Mouse (Mus musculus) lung, embryonic 14.5 days (tissue): ENCODE measurements at regions not wholly inside any gene's neighbourhood (a gene's known extent, or its start where the extent isn't known, plus 50 kb on each side); places are given as distances from the start of the nearest gene placed in this dataset.

Source experiments
- ATAC-seq: fragments of 200-750 bp; cut with Nextera tagmentation; 2 replicates; pipeline ENCODE4 v1.8.0; 2017; ENCODE audit warnings: mild to moderate bottlenecking, moderate TSS enrichment, moderate library complexity; ENCODE audit not compliant: insufficient read depth
- DNase-seq: peaks from one replicate; pipeline ENCODE4 v3.0.0-alpha.2; 2015
- H3K27ac ChIP-seq: fragments of 300-500 bp; sonication (generic); 2 replicates; pipeline ENCODE4 v1.5.1; 2014; ENCODE audit warnings: low read depth, mild to moderate bottlenecking, moderate library complexity
- H3K27me3 ChIP-seq: fragments of 300-500 bp; sonication (generic); 2 replicates; pipeline ENCODE4 v1.6.1; 2014; ENCODE audit warnings: low read length, control low read depth; ENCODE audit not compliant: insufficient read depth
- H3K36me3 ChIP-seq: fragments of 300-500 bp; sonication (generic); 2 replicates; pipeline ENCODE4 v1.6.1; 2014; ENCODE audit warnings: control low read depth; ENCODE audit not compliant: insufficient read depth
- H3K4me1 ChIP-seq: fragments of 300-500 bp; sonication (generic); 2 replicates; pipeline ENCODE4 v1.6.1; 2014; ENCODE audit warnings: antibody characterized with exemption, control low read depth; ENCODE audit not compliant: insufficient read depth
- H3K4me2 ChIP-seq: fragments of 300-500 bp; sonication (generic); 2 replicates; pipeline ENCODE4 v1.6.1; 2014; ENCODE audit warnings: mild to moderate bottlenecking
- H3K4me3 ChIP-seq: fragments of 300-500 bp; sonication (generic); 2 replicates; pipeline ENCODE4 v1.5.1; 2014; ENCODE audit warnings: low read depth, low read length
- H3K9ac ChIP-seq: fragments of 300-500 bp; sonication (generic); 2 replicates; pipeline ENCODE4 v1.6.1; 2014
- H3K9me3 ChIP-seq: fragments of 300-500 bp; sonication (generic); 2 replicates; pipeline ENCODE4 v1.6.1; 2016; ENCODE audit warnings: low read depth, low read length, control low read depth
- CTCF ChIP-seq: IDR thresholded peaks from 2 replicates; pipeline ENCODE4 v1.5.1; 2016; ENCODE audit warnings: antibody characterized with exemption, low read depth
- WGBS: fragments of 180-500 bp; shearing (Covaris S2); extraction: QIAGEN DNeasy Blood & Tissue Kit; methylation state at CpG from one replicate; pipeline ENCODE4 v1.1.7; 2014; 5-methylcytosine and 5-hydroxymethylcytosine counted together

- no peaks in the 10 kb centered on the region for H3K36me3 ChIP-seq
- no peak overlapping the region for H3K4me3 ChIP-seq
- ATAC-seq = no peak
- H3K27me3 ChIP-seq = no peaks in the 10 kb centered on the region
- H3K9me3 ChIP-seq = no peaks in the 10 kb centered on the region
- DNase-seq = no peak
- no peak overlapping the region for H3K4me2 ChIP-seq
- H3K27ac ChIP-seq = no peak overlapping the region
- 40% methylated on average over 4 of the region's 4 CpGs for WGBS
- peaks cover 13% of the 10 kb centered on the region for H3K4me1 ChIP-seq
- no peak overlapping the region for H3K9ac ChIP-seq
- no peak for TF ChIP-seq CTCF
These were observed 174.8 kb upstream of the Hes1 start for GRCm38 (mm10) chr16:29889346-29889745.

- H3K9ac ChIP-seq = no peak overlapping the region
- H3K4me1 ChIP-seq = peaks cover 18% of the 10 kb centered on the region
- no peak overlapping the region for H3K4me2 ChIP-seq
- ATAC-seq = no peak
- TF ChIP-seq CTCF = no peak
- no peak overlapping the region for H3K27ac ChIP-seq
- H3K27me3 ChIP-seq = no peaks in the 10 kb centered on the region
- WGBS = 49% methylated on average over 7 of the region's 7 CpGs
- H3K4me3 ChIP-seq = no peak overlapping the region
- no peak for DNase-seq
- no peaks in the 10 kb centered on the region for H3K9me3 ChIP-seq
- H3K36me3 ChIP-seq = no peaks in the 10 kb centered on the region
These were observed 172.7 kb upstream of the Hes1 start for GRCm38 (mm10) chr16:29891472-29891871.

DNA sequence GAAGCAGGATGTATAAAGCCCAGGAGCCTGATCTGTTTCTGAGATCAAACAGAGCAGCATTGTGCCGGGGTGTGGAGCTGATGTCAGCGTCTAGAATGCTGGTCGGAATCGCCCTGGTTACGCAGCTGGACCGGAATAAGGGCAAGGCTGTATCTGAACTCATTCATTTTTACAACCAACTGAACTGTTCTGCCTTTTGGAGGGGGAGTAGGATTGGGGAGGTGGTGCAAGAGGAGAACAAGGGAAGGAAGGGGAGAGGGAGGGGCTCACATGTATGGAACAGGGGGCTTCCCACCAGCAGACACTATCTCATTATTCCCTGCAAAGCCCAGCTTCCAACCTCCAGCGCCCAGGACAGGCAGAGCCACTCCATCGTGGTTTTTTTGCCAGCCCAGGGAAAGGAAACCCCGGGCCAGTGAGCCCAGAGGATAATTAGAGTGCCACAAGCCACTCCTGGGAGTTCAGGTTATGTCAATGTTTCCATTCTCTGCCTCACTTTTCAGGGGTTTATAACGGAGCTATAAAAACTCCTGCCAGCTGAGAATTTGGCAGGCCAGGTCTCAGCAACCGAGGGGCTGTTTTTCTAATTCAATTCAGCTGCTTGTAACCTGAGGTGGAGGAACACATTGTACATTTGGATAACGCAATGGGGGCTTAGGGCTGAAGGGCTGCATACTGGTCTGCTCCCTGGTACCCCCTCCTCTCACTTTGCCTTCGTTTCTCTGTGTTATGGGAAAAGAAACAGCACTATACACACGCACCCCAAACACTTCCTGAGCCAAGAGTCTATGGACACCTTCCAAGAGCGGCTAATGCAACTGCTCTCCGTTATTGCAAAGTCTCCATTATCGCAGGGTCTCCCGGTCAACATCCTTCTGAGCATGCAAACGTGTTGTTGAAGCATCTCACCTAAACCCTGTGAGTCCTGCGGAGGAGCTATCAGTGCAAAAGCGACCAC lies 170.0 kb upstream of the Hes1 start:
- no peak for TF ChIP-seq CTCF
- Histone ChIP-seq H3K4me3 (no peak overlapping the region), H3K4me1 (peaks cover 18% of the 10 kb centered on the region), H3K36me3 (no peaks in the 10 kb centered on the region), H3K9me3 (no peaks in the 10 kb centered on the region), H3K9ac (0 out of 2 replicates have a peak overlapping the region, but pooled peaks have one; percentile 23), H3K27me3 (no peaks in the 10 kb centered on the region), H3K27ac (0 out of 2 replicates have a peak overlapping the region, but pooled peaks have one; percentile 15), H3K4me2 (peak overlapping the region; percentile 5; the same call in 1 of the 2 replicates)
- ATAC-seq = peak; percentile 55; the same call in 1 of the 2 replicates
- 26% methylated on average over 21 of the region's 21 CpGs for WGBS
- DNase-seq = peak; percentile 73

DNA sequence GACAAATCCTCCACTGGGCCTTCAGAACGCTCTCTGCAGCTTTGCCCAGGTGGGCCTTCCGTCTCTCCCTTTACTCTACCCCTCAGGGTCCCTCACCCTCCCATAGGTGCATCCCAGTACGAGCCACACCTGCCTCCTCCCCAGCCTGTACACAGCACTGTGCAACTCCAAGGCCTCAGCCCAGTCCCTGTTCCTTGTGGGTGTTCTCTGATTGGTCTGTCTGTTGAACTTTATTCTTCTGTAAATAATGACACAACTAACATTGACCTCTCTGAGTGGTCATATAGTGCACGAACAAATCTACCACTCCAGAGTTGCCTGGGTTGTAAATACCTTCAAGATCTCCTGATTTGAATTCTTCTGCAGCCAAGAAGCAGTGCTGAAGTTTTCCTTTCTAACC lies 167.8 kb upstream of the Hes1 start:
- no peak overlapping the region for H3K4me3 ChIP-seq
- DNase-seq (no peak), ATAC-seq (no peak)
- no peak overlapping the region for H3K4me2 ChIP-seq
- H3K27ac ChIP-seq = peak overlapping the region; percentile 43; the same call in 1 of the 2 replicates
- peaks cover 18% of the 10 kb centered on the region for H3K4me1 ChIP-seq
- no peaks in the 10 kb centered on the region for H3K9me3 ChIP-seq
- no peaks in the 10 kb centered on the region for H3K36me3 ChIP-seq
- no peak overlapping the region for H3K9ac ChIP-seq
- no peaks in the 10 kb centered on the region for H3K27me3 ChIP-seq
- 40% methylated on average over 4 of the region's 4 CpGs for WGBS
- TF ChIP-seq CTCF = no peak

GRCm38 (mm10) chr16:29903510-29903909 lies 160.7 kb upstream of the Hes1 start:
- no peak for TF ChIP-seq CTCF
- Histone ChIP-seq H3K4me3 (no peak overlapping the region), H3K4me1 (peaks cover 25% of the 10 kb centered on the region), H3K27me3 (no peaks in the 10 kb centered on the region), H3K9ac (no peak overlapping the region), H3K9me3 (no peaks in the 10 kb centered on the region), H3K4me2 (no peak overlapping the region), H3K27ac (peak overlapping the region; percentile 56; the same call in 1 of the 2 replicates), H3K36me3 (no peaks in the 10 kb centered on the region)
- DNase-seq = peak; percentile 83
- ATAC-seq = peak; percentile 63
- WGBS = 15% methylated on average over 8 of the region's 8 CpGs

GRCm38 (mm10) chr16:29904183-29904775 lies 159.9 kb upstream of the Hes1 start:
- TF ChIP-seq CTCF = no peak; the same call in 1 of the 2 replicates
- 61% methylated on average over 9 of the region's 9 CpGs for WGBS
- Histone ChIP-seq H3K4me2 (no peak overlapping the region), H3K36me3 (no peaks in the 10 kb centered on the region), H3K9me3 (no peaks in the 10 kb centered on the region), H3K27me3 (no peaks in the 10 kb centered on the region), H3K27ac (0 out of 2 replicates have a peak overlapping the region, but pooled peaks have one; percentile 1), H3K4me3 (no peak overlapping the region), H3K4me1 (peaks cover 25% of the 10 kb centered on the region), H3K9ac (no peak overlapping the region)
- DNase-seq (no peak), ATAC-seq (0 out of 2 replicates have a peak, but pooled peaks have one; percentile 33)

- Histone ChIP-seq H3K9ac (no peak overlapping the region), H3K4me1 (peaks cover 25% of the 10 kb centered on the region), H3K27me3 (no peaks in the 10 kb centered on the region), H3K36me3 (no peaks in the 10 kb centered on the region), H3K27ac (peak overlapping the region; percentile 38; the same call in 1 of the 2 replicates), H3K4me3 (no peak overlapping the region), H3K9me3 (no peaks in the 10 kb centered on the region), H3K4me2 (no peak overlapping the region)
- WGBS = 37% methylated on average over 7 of the region's 7 CpGs
- ATAC-seq (no peak), DNase-seq (no peak)
- no peak for TF ChIP-seq CTCF
These were observed 156.9 kb upstream of the Hes1 start for GRCm38 (mm10) chr16:29907331-29907730.
